Mouse (Mus musculus) limb, embryonic 12.5 days (tissue): ENCODE data around the gene Trp73. TPM values are rescaled to one million over a fixed set of nuclear protein-coding genes. Genes with fewer than 3 reads are reported as not detected.

Experiments
- ATAC-seq: fragments of 200-750 bp; cut with Nextera tagmentation; 2 replicates; pipeline ENCODE4 v1.8.0; 2017; ENCODE audit warnings: low read depth, moderate TSS enrichment; ENCODE audit not compliant: insufficient number of reproducible peaks, insufficient read depth, low FRiP score, low TSS enrichment
- H3K27ac ChIP-seq: fragments of 300-500 bp; sonication (generic); 2 replicates; pipeline ENCODE4 v1.5.1; 2016; ENCODE audit warnings: mild to moderate bottlenecking, moderate library complexity
- H3K27me3 ChIP-seq: fragments of 300-500 bp; sonication (generic); 2 replicates; pipeline ENCODE4 v1.6.1; 2016; ENCODE audit warnings: mild to moderate bottlenecking, moderate library complexity
- H3K36me3 ChIP-seq: fragments of 300-500 bp; sonication (generic); 2 replicates; pipeline ENCODE4 v1.6.1; 2016; ENCODE audit warnings: mild to moderate bottlenecking, moderate library complexity
- H3K4me1 ChIP-seq: fragments of 300-500 bp; sonication (generic); replicated peaks from 2 replicates; pipeline ENCODE4 v1.6.1; 2016
- H3K4me2 ChIP-seq: fragments of 300-500 bp; sonication (generic); 2 replicates; pipeline ENCODE4 v1.6.1; 2016; ENCODE audit warnings: mild to moderate bottlenecking, moderate library complexity
- H3K4me3 ChIP-seq: fragments of 300-500 bp; sonication (generic); replicated peaks from 2 replicates; pipeline ENCODE4 v1.5.1; 2016; ENCODE audit warnings: mild to moderate bottlenecking
- H3K9ac ChIP-seq: fragments of 300-500 bp; sonication (generic); replicated peaks from 2 replicates; pipeline ENCODE4 v1.6.1; 2016; ENCODE audit warnings: mild to moderate bottlenecking, moderate library complexity
- H3K9me3 ChIP-seq: fragments of 300-500 bp; sonication (generic); 2 replicates; pipeline ENCODE4 v1.6.1; 2016; ENCODE audit warnings: mild to moderate bottlenecking, moderate library complexity
- WGBS: fragments of 180-500 bp; shearing (Covaris S2); methylation state at CpG from one replicate; pipeline ENCODE4 v1.1.7; 2016; 5-methylcytosine and 5-hydroxymethylcytosine counted together
- polyA plus RNA-seq: library from polyadenylated mRNA; unstranded; fragments of >200 nt; fragmentation: Nextera tagmentation; extraction: Ambion mirVana; gene quantifications from 2 replicates; pipeline ENCODE4 v1.2.1, GENCODE M21; 2016

The Trp73 gene
- 1.2 and 1.9 TPM in 2 replicates for polyA plus RNA-seq

- Histone ChIP-seq H3K27me3 (peaks cover 68% of the 10 kb centered on the region), H3K27ac (no peak within 1 kb of the TSS), H3K9ac (peak within 1 kb of the TSS; percentile 62), H3K4me2 (peak within 1 kb of the TSS; percentile 89), H3K36me3 (no peaks in the 10 kb centered on the region), H3K9me3 (no peaks in the 10 kb centered on the region), H3K4me3 (peak within 1 kb of the TSS; percentile 53), H3K4me1 (peaks cover 27% of the 10 kb centered on the region)
- ATAC-seq: no peak
- WGBS: 3% methylated on average over 4 of the region's 4 CpGs
These were observed at the start of gene Trp73 for GRCm38 (mm10) chr4:154140182-154140212. Gene Trp73, minus strand, starts transcription at chr4:154140208.

GRCm38 (mm10) chr4:154188948-154189347 lies 48.9 kb upstream of the Trp73 start:
- H3K36me3 ChIP-seq: peaks cover 71% of the 10 kb centered on the region
- H3K9me3 ChIP-seq: no peaks in the 10 kb centered on the region
- H3K27me3 ChIP-seq: no peaks in the 10 kb centered on the region
- H3K27ac ChIP-seq: no peak overlapping the region
- H3K9ac ChIP-seq: no peak overlapping the region
- H3K4me1 ChIP-seq: no peaks in the 10 kb centered on the region; the same call in 1 of the 2 replicates
- 76% methylated on average over 8 of the region's 8 CpGs for WGBS
- ATAC-seq: no peak
- H3K4me3 ChIP-seq: no peak overlapping the region
- no peak overlapping the region for H3K4me2 ChIP-seq

GRCm38 (mm10) chr4:154186002-154186537 lies 46.1 kb upstream of the Trp73 start:
- Histone ChIP-seq H3K36me3 (peaks cover 72% of the 10 kb centered on the region), H3K27me3 (no peaks in the 10 kb centered on the region)

DNA sequence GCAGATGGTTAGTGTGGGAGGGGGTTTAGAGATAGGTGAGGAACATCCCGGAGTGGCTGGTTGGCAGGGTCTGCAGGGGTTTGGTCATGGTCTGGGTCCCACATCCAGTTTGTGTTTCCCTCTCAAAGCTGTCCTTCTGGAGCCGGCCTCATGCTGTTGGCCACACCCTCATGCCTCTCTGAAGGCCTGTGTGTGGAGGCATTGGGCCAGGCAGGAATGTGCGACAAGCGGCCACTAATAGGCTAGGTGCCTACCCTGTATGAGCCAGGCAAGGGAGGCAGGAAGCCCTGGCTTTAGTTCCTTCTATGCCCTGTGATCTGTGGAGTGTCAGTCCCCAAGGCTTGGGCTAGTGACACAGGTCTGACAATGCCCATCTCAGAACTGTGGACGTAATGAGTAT lies 45.0 kb upstream of the Trp73 start:
- H3K36me3 ChIP-seq: peaks cover 66% of the 10 kb centered on the region
- no peaks in the 10 kb centered on the region; the same call in 1 of the 2 replicates for H3K4me1 ChIP-seq
- no peak overlapping the region for H3K4me2 ChIP-seq
- H3K9ac ChIP-seq: no peak overlapping the region
- H3K4me3 ChIP-seq: no peak overlapping the region
- H3K27me3 ChIP-seq: no peaks in the 10 kb centered on the region
- H3K9me3 ChIP-seq: no peaks in the 10 kb centered on the region
- ATAC-seq: no peak
- no peak overlapping the region for H3K27ac ChIP-seq
- 71% methylated on average over 5 of the region's 5 CpGs for WGBS

More at GRCm38 (mm10) chr4:154186002-154186537, 46.1 kb upstream of the Trp73 start:
- ATAC-seq: no peak
- no peak overlapping the region for H3K4me2 ChIP-seq
- no peak overlapping the region for H3K27ac ChIP-seq
- no peak overlapping the region for H3K4me3 ChIP-seq
- 51% methylated on average over 11 of the region's 11 CpGs for WGBS
- H3K4me1 ChIP-seq: no peaks in the 10 kb centered on the region; the same call in 1 of the 2 replicates
- no peak overlapping the region for H3K9ac ChIP-seq
- no peaks in the 10 kb centered on the region for H3K9me3 ChIP-seq

DNA sequence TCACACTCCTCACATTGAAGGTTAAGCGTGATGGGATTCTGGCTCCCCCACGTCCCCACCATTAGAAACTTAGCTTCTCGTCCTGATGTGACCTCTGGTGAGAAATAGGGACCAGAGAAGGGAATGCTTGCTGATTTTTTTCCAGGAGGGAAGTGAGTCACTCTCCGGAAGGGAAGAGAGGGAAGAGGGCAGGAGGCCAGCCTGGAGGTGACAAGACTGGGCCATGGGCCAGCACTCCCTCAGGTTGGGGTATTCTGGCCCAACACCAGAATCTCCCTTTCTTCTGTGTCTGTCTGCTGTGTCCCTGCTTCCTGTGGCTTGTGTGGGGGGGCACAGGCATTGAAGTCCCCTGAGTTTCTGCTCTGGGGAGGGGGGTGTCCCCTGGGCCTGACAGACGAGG lies 43.6 kb upstream of the Trp73 start:
- Histone ChIP-seq H3K9me3 (no peaks in the 10 kb centered on the region), H3K27me3 (no peaks in the 10 kb centered on the region), H3K4me3 (no peak overlapping the region), H3K4me2 (no peak overlapping the region), H3K4me1 (no peaks in the 10 kb centered on the region; the same call in 1 of the 2 replicates), H3K36me3 (peaks cover 62% of the 10 kb centered on the region), H3K9ac (no peak overlapping the region), H3K27ac (no peak overlapping the region)
- no peak for ATAC-seq
- 77% methylated on average over 5 of the region's 5 CpGs for WGBS

DNA sequence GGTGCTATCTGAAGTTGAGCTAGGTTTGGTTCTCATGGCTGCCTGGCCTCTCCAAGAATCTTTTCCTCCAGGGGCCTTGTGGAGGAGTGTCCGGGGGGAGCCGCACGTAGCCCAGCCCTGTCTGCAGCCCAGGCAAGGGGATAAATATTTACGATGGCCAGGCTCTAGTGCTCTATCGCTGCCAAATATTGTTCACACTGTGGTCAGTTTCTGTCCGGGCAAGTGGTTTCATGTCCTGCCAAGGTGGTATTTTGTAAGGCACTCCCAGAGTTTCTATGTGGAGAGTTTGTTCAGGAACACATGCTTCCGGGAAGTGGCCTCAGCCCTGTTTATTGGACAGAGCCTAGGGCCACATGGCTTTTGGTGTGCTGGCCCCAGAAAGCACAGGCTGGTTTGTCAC lies 41.0 kb upstream of the Trp73 start:
- H3K27ac ChIP-seq: no peak overlapping the region
- H3K4me1 ChIP-seq: peaks cover 6% of the 10 kb centered on the region
- WGBS: 79% methylated on average over 7 of the region's 7 CpGs
- ATAC-seq: no peak
- H3K9me3 ChIP-seq: no peaks in the 10 kb centered on the region
- H3K27me3 ChIP-seq: no peaks in the 10 kb centered on the region
- H3K4me2 ChIP-seq: no peak overlapping the region
- H3K4me3 ChIP-seq: no peak overlapping the region
- peaks cover 59% of the 10 kb centered on the region for H3K36me3 ChIP-seq
- H3K9ac ChIP-seq: no peak overlapping the region

DNA sequence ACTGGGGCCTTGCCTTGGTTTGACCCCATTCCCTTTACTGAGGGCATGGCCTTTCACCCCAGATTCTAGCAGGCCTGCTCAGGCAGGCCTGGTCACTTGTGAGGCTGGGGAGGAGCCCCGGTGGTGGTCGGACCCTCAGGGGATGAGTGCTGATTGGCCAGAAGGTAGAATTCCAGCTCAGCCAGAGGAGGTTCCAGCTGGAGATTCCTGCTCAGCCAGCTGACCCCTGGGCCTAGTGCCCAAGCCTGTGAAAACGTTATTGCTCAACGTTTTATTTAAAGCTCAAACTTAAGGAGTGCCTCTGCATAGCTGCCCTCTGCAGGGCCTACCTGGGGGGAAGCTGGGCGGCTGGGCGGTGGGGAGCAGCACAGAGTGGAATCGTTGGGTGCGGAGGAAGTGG lies 37.2 kb upstream of the Trp73 start:
- Histone ChIP-seq H3K9ac (no peak overlapping the region), H3K4me3 (no peak overlapping the region), H3K36me3 (peaks cover 29% of the 10 kb centered on the region), H3K9me3 (no peaks in the 10 kb centered on the region), H3K4me2 (no peak overlapping the region), H3K27ac (no peak overlapping the region), H3K27me3 (0 out of 2 replicates have a peak, but pooled peaks cover 3% of the 10 kb centered on the region), H3K4me1 (peaks cover 43% of the 10 kb centered on the region)
- WGBS: 55% methylated on average over 8 of the region's 8 CpGs
- ATAC-seq: no peak

- Histone ChIP-seq H3K9me3 (no peaks in the 10 kb centered on the region), H3K9ac (peak overlapping the region; percentile 69; the same call in 1 of the 2 replicates), H3K4me1 (peaks cover 58% of the 10 kb centered on the region), H3K4me2 (peak overlapping the region; percentile 93), H3K36me3 (peaks cover 1% of the 10 kb centered on the region; the same call in 1 of the 2 replicates), H3K27me3 (peaks cover 26% of the 10 kb centered on the region), H3K27ac (no peak overlapping the region; the same call in 1 of the 2 replicates), H3K4me3 (peak overlapping the region; percentile 72)
- ATAC-seq: no peak
- WGBS: 26% methylated on average over 13 of the region's 13 CpGs
These were observed 32.1 kb upstream of the Trp73 start for GRCm38 (mm10) chr4:154171931-154172604.

- under 1% methylated on average over 37 of the region's 37 CpGs for WGBS
- no peaks in the 10 kb centered on the region for H3K36me3 ChIP-seq
- no peaks in the 10 kb centered on the region for H3K9me3 ChIP-seq
- H3K4me2 ChIP-seq: peak overlapping the region; percentile 93
- H3K9ac ChIP-seq: peak overlapping the region; percentile 69
- peak overlapping the region; percentile 72 for H3K4me3 ChIP-seq
- peaks cover 58% of the 10 kb centered on the region for H3K4me1 ChIP-seq
- ATAC-seq: peak; percentile 44; the same call in 1 of the 2 replicates
- H3K27ac ChIP-seq: peak overlapping the region; percentile 88
- peaks cover 26% of the 10 kb centered on the region for H3K27me3 ChIP-seq
These were observed 31.3 kb upstream of the Trp73 start for GRCm38 (mm10) chr4:154171151-154171930.

GRCm38 (mm10) chr4:154170506-154171150 lies 30.6 kb upstream of the Trp73 start, which contains the start of gene Megf6:
Gene Megf6, plus strand, starts transcription at chr4:154170730.
- Histone ChIP-seq H3K4me1 (peaks cover 53% of the 10 kb centered on the region), H3K9me3 (no peaks in the 10 kb centered on the region), H3K36me3 (no peaks in the 10 kb centered on the region), H3K27me3 (peaks cover 26% of the 10 kb centered on the region), H3K4me3 (peak within 1 kb of the TSS; percentile 72), H3K9ac (peak within 1 kb of the TSS; percentile 69), H3K27ac (peak within 1 kb of the TSS; percentile 88), H3K4me2 (peak within 1 kb of the TSS; percentile 93)
- WGBS: under 1% methylated on average over 56 of the region's 61 CpGs
- peak; percentile 78 for ATAC-seq

DNA sequence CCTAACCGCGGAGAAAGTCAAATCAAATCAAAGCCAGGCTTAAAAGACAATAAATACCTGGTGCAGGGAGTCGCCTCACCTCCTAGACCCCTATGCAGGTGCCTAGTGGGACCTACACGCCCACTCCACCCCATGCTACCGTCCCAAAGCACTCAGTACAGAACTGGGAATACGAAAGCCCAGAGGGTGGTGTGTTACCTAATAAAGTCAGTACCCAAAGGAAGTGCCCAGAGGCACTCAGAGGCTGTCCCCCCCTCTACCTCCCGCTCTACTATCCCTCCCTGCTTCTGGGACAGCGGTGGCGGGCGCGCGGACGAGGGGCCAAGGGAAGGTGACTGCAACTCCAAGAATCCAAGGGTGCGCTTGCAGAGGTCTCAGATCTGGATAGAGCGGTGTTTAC lies 30.0 kb upstream of the Trp73 start:
- H3K4me2 ChIP-seq: peak overlapping the region; percentile 93
- WGBS: 1% methylated on average over 15 of the region's 15 CpGs
- H3K9me3 ChIP-seq: no peaks in the 10 kb centered on the region
- no peaks in the 10 kb centered on the region for H3K36me3 ChIP-seq
- peaks cover 47% of the 10 kb centered on the region for H3K4me1 ChIP-seq
- peaks cover 26% of the 10 kb centered on the region for H3K27me3 ChIP-seq
- peak overlapping the region; percentile 72 for H3K4me3 ChIP-seq
- H3K27ac ChIP-seq: no peak overlapping the region
- peak overlapping the region; percentile 51 for H3K9ac ChIP-seq
- ATAC-seq: peak; percentile 24; the same call in 1 of the 2 replicates
